Mouse (Mus musculus) c-Kit-positive CD71-positive TER-119-positive erythroid progenitor cells, embryonic 14.5 days (primary cell): Measurements from ENCODE around the gene Helz.

Experiments used
- DNase-seq: peaks from one replicate; pipeline ENCODE4 v3.0.0-alpha.2; 2013; ENCODE audit warnings: low spot score

The Helz gene

GRCm38 (mm10) chr11:107617976-107618375 is 70.2 kb downstream of the Helz start:
- DNase-seq, result no peak

- DNase-seq, result no peak
These were observed 76.9 kb downstream of the Helz start for GRCm38 (mm10) chr11:107624661-107625060.

- DNase-seq, result no peak
These were observed 78.0 kb downstream of the Helz start for GRCm38 (mm10) chr11:107625746-107626145.

GRCm38 (mm10) chr11:107629504-107629903 is 81.8 kb downstream of the Helz start:
- no peak for DNase-seq

GRCm38 (mm10) chr11:107629951-107630350 is 82.2 kb downstream of the Helz start:
- DNase-seq, result no peak

- DNase-seq, result no peak
These were observed 83.4 kb downstream of the Helz start for GRCm38 (mm10) chr11:107631124-107631523.

GRCm38 (mm10) chr11:107633563-107634146 is 85.9 kb downstream of the Helz start:
- DNase-seq, result no peak

GRCm38 (mm10) chr11:107638137-107638536 is 90.4 kb downstream of the Helz start:
- DNase-seq, result no peak

GRCm38 (mm10) chr11:107639657-107640056 is 91.9 kb downstream of the Helz start:
- DNase-seq, result no peak

- DNase-seq, result no peak
These were observed 96.7 kb downstream of the Helz start for GRCm38 (mm10) chr11:107644461-107644860.

GRCm38 (mm10) chr11:107647330-107647729 is 99.6 kb downstream of the Helz start:
- peak; percentile 4 for DNase-seq

- no peak for DNase-seq
These were observed 100.9 kb downstream of the Helz start for GRCm38 (mm10) chr11:107648668-107649067.

- no peak for DNase-seq
These were observed 101.7 kb downstream of the Helz start for GRCm38 (mm10) chr11:107649458-107649857.

- DNase-seq, result no peak
These were observed 102.8 kb downstream of the Helz start for GRCm38 (mm10) chr11:107650422-107651051.

GRCm38 (mm10) chr11:107651391-107651790 is 103.7 kb downstream of the Helz start:
- no peak for DNase-seq

- DNase-seq, result no peak
These were observed 104.4 kb downstream of the Helz start for GRCm38 (mm10) chr11:107652137-107652536.

GRCm38 (mm10) chr11:107655538-107655937 is 107.8 kb downstream of the Helz start:
- no peak for DNase-seq

GRCm38 (mm10) chr11:107657117-107657516 is 109.4 kb downstream of the Helz start:
- DNase-seq, result no peak

- no peak for DNase-seq
These were observed 112.7 kb downstream of the Helz start for GRCm38 (mm10) chr11:107660452-107660851.

- no peak for DNase-seq
These were observed 114.9 kb downstream of the Helz start for GRCm38 (mm10) chr11:107662666-107663065.

- DNase-seq, result no peak
These were observed 119.8 kb downstream of the Helz start for GRCm38 (mm10) chr11:107667542-107667941.

- DNase-seq, result no peak
These were observed 120.5 kb downstream of the Helz start for GRCm38 (mm10) chr11:107668223-107668622.

GRCm38 (mm10) chr11:107668977-107669376 is 121.2 kb downstream of the Helz start:
- no peak for DNase-seq

GRCm38 (mm10) chr11:107674006-107674405 is 126.3 kb downstream of the Helz start:
- no peak for DNase-seq
